Mouse (Mus musculus): ENCODE results near the gene Fam89a. TPM values are rescaled to one million over a fixed set of nuclear protein-coding genes. Genes with fewer than 3 reads are reported as not detected.

Gene Fam89a
- polyA plus RNA-seq, 1 experiment: not detected

DNA sequence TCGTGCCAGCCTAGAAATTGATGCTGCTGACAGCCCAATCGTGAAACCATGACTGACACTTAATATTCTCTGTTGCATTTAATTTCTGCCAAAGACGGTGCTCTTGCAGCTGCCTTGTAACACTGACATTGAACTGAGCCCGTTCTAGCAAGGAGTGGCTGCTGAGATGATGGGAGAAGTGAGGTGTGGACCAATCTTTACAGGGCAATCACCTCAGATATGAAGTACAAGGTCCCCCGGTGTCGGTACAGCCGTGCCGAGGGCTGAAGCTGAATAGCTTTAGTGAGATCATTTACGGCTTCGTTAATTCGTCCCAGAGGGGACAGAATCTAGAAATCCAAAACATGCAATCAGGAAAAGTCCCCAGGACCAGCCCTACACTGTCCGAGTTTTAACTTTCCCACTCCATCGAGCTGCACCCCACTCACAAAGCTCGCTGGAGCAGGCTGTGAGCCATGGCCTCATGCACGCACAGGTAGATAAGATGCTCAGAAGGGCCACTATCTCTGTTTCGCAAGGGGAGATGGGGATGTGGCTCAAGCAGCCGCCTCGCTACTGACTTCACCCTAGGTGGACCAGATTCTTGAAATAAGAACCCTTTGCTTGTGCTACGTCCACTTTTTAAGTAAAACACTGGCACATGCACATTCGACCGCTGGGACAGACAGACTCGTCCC lies 56.1 kb downstream of the Fam89a start:
- no peak for TF ChIP-seq CTCF (IDR thresholded peaks at IDR 0.05; ENCODE audit: control insufficient read depth, insufficient read depth, low read length)
- TF ChIP-seq POLR2A (IDR thresholded peaks at IDR 0.05; ENCODE audit: borderline replicate concordance, control insufficient read depth, low read depth, low read length): no peak
- WGBS: 88% methylated on average over 22 of the region's 22 CpGs
- Histone ChIP-seq H3K4me1 (ENCODE audit: control insufficient read depth, insufficient read depth, low read length) (peaks cover 6% of the 10 kb centered on the region), H3K27ac (ENCODE audit: control insufficient read depth, insufficient read depth, low read depth, low read length, poor library complexity) (no peak overlapping the region), H3K4me3 (replicated peaks; ENCODE audit: control insufficient read depth, low read depth, low read length) (no peak overlapping the region)

DNA sequence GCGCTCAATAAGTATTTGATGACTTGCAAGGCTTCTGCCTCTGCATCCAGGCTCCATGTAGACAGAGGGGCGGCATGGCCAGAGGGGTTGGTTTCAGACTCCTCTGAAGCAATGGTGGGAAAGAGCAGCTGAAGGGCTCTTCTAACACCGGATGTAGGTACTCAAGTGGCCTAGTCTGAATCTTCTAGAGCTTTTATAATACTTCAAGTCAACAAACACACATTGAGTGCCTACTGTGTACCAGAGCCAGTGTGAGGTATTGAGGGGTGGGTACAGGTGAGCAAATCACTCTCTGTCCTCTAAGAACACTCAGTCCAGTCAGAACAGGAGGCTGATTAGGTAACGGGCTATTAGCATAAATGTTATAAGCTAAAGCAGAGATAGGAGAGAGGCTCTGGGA lies 59.9 kb downstream of the Fam89a start:
- Histone ChIP-seq H3K4me1 (ENCODE audit: control insufficient read depth, insufficient read depth, low read length) (no peaks in the 10 kb centered on the region), H3K4me3 (replicated peaks; ENCODE audit: control insufficient read depth, low read depth, low read length) (no peak overlapping the region), H3K27ac (ENCODE audit: control insufficient read depth, insufficient read depth, low read depth, low read length, poor library complexity) (no peak overlapping the region)
- TF ChIP-seq CTCF (IDR thresholded peaks at IDR 0.05; ENCODE audit: control insufficient read depth, insufficient read depth, low read length) (no peak), POLR2A (IDR thresholded peaks at IDR 0.05; ENCODE audit: borderline replicate concordance, control insufficient read depth, low read depth, low read length) (no peak)
- 90% methylated on average over 4 of the region's 4 CpGs for WGBS

Other genes starting within 250 kb of the Fam89a start
- gene Cog2, start 231.1 kb downstream of the Fam89a start, polyA plus RNA-seq (2011; ENCODE audit: insufficient read depth, insufficient read length, low replicate concordance, missing spikeins): 6.1 and 12.1 TPM in 2 replicates
- 7.9 and 11.4 TPM in 2 replicates for gene Agt, start 182.1 kb downstream of the Fam89a start, polyA plus RNA-seq (2011; ENCODE audit: insufficient read depth, insufficient read length, low replicate concordance, missing spikeins)
- not detected in 2 replicates for gene Capn9, start 175.7 kb downstream of the Fam89a start, polyA plus RNA-seq (2011; ENCODE audit: insufficient read depth, insufficient read length, low replicate concordance, missing spikeins)
- 11.0 and 16.7 TPM in 2 replicates for gene 2310022B05Rik, start 88.5 kb downstream of the Fam89a start, polyA plus RNA-seq (2011; ENCODE audit: insufficient read depth, insufficient read length, low replicate concordance, missing spikeins)
- 16.9 and 26.4 TPM in 2 replicates for gene Ttc13, start 29.8 kb downstream of the Fam89a start, polyA plus RNA-seq (2011; ENCODE audit: insufficient read depth, insufficient read length, low replicate concordance, missing spikeins)
- gene Arv1, start 29.7 kb downstream of the Fam89a start, polyA plus RNA-seq (2011; ENCODE audit: insufficient read depth, insufficient read length, low replicate concordance, missing spikeins): 2.4 and 7.7 TPM in 2 replicates
- not detected in 2 replicates for gene Trim67, start 41.3 kb upstream of the Fam89a start, polyA plus RNA-seq (2011; ENCODE audit: insufficient read depth, insufficient read length, low replicate concordance, missing spikeins)
- gene Gnpat, start 111.2 kb upstream of the Fam89a start, polyA plus RNA-seq (2011; ENCODE audit: insufficient read depth, insufficient read length, low replicate concordance, missing spikeins): 32.3 and 41.2 TPM in 2 replicates
- 12.8 and 22.0 TPM in 2 replicates for gene 2810004N23Rik, start 111.3 kb upstream of the Fam89a start, polyA plus RNA-seq (2011; ENCODE audit: insufficient read depth, insufficient read length, low replicate concordance, missing spikeins)
- 6.0 and 13.3 TPM in 2 replicates for gene Exoc8, start 145.9 kb upstream of the Fam89a start, polyA plus RNA-seq (2011; ENCODE audit: insufficient read depth, insufficient read length, low replicate concordance, missing spikeins)
- 11.8 and 13.8 TPM in 2 replicates for gene Sprtn, start 146.1 kb upstream of the Fam89a start, polyA plus RNA-seq (2011; ENCODE audit: insufficient read depth, insufficient read length, low replicate concordance, missing spikeins)
- 4.3 and 7.1 TPM in 2 replicates for gene Egln1, start 197.5 kb upstream of the Fam89a start, polyA plus RNA-seq (2011; ENCODE audit: insufficient read depth, insufficient read length, low replicate concordance, missing spikeins)